7 mouse cellular contexts compared by ENCODE assay signal in genomic region chr2:168117147-168117546, GRCm38 (mm10). TPM values are rescaled to one million over a fixed set of nuclear protein-coding genes. Genes with fewer than 3 reads are reported as not detected.
DNase-seq lines count a peak whose midpoint lies in the region; ATAC-seq and TF ChIP-seq lines count a peak whose summit lies in the region.

No protein-coding gene starts in this region.

- H3K9me3 ChIP-seq in hindbrain, embryonic 11.5 days (ENCODE audit: control insufficient read depth, low read length): no peaks in the 10 kb centered on the region

- peaks cover 3% of the 10 kb centered on the region; the same call in 1 of the 2 replicates for H3K27me3 ChIP-seq in hindbrain, embryonic 11.5 days (ENCODE audit: control insufficient read depth, insufficient read depth, low read length)

- no peak overlapping the region for H3K27ac ChIP-seq in bone marrow macrophage, adult 2 months (ENCODE audit: insufficient read depth, low read depth, low read length)
- no peak overlapping the region for H3K27ac ChIP-seq in embryonic fibroblast, embryonic 13.5 days (ENCODE audit: insufficient read depth, low read length)
- H3K27ac ChIP-seq in hindbrain, embryonic 11.5 days (ENCODE audit: low read depth, low read length): no peak overlapping the region
- H3K27ac ChIP-seq in left cerebral cortex, adult 2 months: peak overlapping the region; percentile 83

- H3K36me3 ChIP-seq in hindbrain, embryonic 11.5 days (ENCODE audit: control insufficient read depth, insufficient read depth, low read length): no peaks in the 10 kb centered on the region

- H3K4me1 ChIP-seq in bone marrow macrophage, adult 2 months (ENCODE audit: control insufficient read depth, insufficient read depth, low read length): peaks cover 8% of the 10 kb centered on the region
- no peaks in the 10 kb centered on the region for H3K4me1 ChIP-seq in embryonic fibroblast, embryonic 13.5 days (ENCODE audit: control insufficient read depth, insufficient read depth, low read length)
- peaks cover 3% of the 10 kb centered on the region; the same call in 1 of the 2 replicates for H3K4me1 ChIP-seq in hindbrain, embryonic 11.5 days (replicated peaks; ENCODE audit: control insufficient read depth, insufficient read depth, low read length)

- H3K4me3 ChIP-seq in bone marrow macrophage, adult 2 months (ENCODE audit: insufficient read depth, low read length): peak overlapping the region; percentile 60
- H3K4me3 ChIP-seq in embryonic fibroblast, embryonic 13.5 days (ENCODE audit: insufficient read depth, low read length): peak overlapping the region; percentile 11; the same call in 1 of the 2 replicates
- peak overlapping the region; percentile 29 for H3K4me3 ChIP-seq in hindbrain, embryonic 11.5 days (ENCODE audit: low read depth, low read length)
- peak overlapping the region; percentile 55 for H3K4me3 ChIP-seq in left cerebral cortex, adult 2 months

- intact Hi-C loops in left cerebral cortex, adult 2 months (cut with DNase I): loop anchor here (1.0 to 10.0 kb wide), 2 partner anchors 90 to 328 kb away; partner anchors contain the start of gene Adnp

- no peak for TF ChIP-seq POLR2A in bone marrow macrophage, adult 2 months (IDR thresholded peaks at IDR 0.05; ENCODE audit: borderline replicate concordance, low read depth, low read length)
- TF ChIP-seq POLR2A in embryonic fibroblast, embryonic 13.5 days (IDR thresholded peaks at IDR 0.05; ENCODE audit: low read depth, low read length): no peak

- WGBS in hindbrain, embryonic 11.5 days: under 1% methylated on average over 34 of the region's 37 CpGs

- peak overlapping the region; percentile 44; the same call in 1 of the 2 replicates for H3K9ac ChIP-seq in hindbrain, embryonic 11.5 days (ENCODE audit: low read depth, low read length)

- DNase-seq in ES-CJ7 (ENCODE audit: low read depth, low spot score): peak; percentile 84
- peak; percentile 89 for DNase-seq in hindbrain, embryonic 11.5 days (ENCODE audit: low spot score)
- peak; percentile 64 to 78 for DNase-seq in left cerebral cortex, adult 2 months (ENCODE audit: extremely low spot score in 1 of 2, low spot score in 2 of 2)
- peak; percentile 63 for DNase-seq in right cerebral cortex, postnatal 4 days

- peak overlapping the region; percentile 55 for H3K4me2 ChIP-seq in hindbrain, embryonic 11.5 days (replicated peaks; ENCODE audit: low read depth, low read length)

- peak; percentile 89 for TF ChIP-seq CTCF in bone marrow macrophage, adult 2 months (IDR thresholded peaks at IDR 0.05; ENCODE audit: low read depth, low read length)
- peak; percentile 66 for TF ChIP-seq CTCF in embryonic fibroblast, embryonic 13.5 days (IDR thresholded peaks at IDR 0.05; ENCODE audit: borderline replicate concordance, insufficient read depth, low read length)
- TF ChIP-seq CTCF in left cerebral cortex, adult 2 months (IDR thresholded peaks at IDR 0.05): peak; percentile 98

- ATAC-seq in hindbrain, embryonic 11.5 days (ENCODE audit: low FRiP score): peak; percentile 48
- peak; percentile 77 for ATAC-seq in megakaryocyte, adult 5-6 weeks (ENCODE audit: poor library complexity, severe bottlenecking)

RNA-seq across cellular contexts. Expression of gene Pard6b, which starts 36.3 kb away (rescaled TPM):
- polyA plus RNA-seq in bone marrow macrophage, adult 2 months (2012; ENCODE audit: insufficient read depth, insufficient read length, missing spikeins): not detected in 2 replicates
- 1.6 and 2.6 TPM in 2 replicates for polyA plus RNA-seq in embryonic fibroblast, embryonic 13.5 days (2011; ENCODE audit: insufficient read length, low read depth, missing spikeins)
- 7.1 and 7.5 TPM in 2 replicates for polyA plus RNA-seq in hindbrain, embryonic 11.5 days (2014; fragmentation: Nextera tagmentation; extraction: Ambion mirVana)
- 1 to 10 TPM; 5.5 to 6.8 TPM for total RNA-seq in left cerebral cortex, adult 2 months (2021)
- total RNA-seq in megakaryocyte, adult 5-6 weeks (2015): 0.30 TPM in 1 of 2 replicates, not detected in the other
- total RNA-seq in megakaryocyte, adult 5-6 weeks (2017): 0.26 TPM in 1 of 2 replicates, not detected in the other
